Mouse (Mus musculus) bone marrow macrophage, adult 2 months (primary cell): ENCODE results near the gene Ttc7b. TPM values are rescaled to one million over a fixed set of nuclear protein-coding genes. Genes with fewer than 3 reads are reported as not detected.

Source experiments
- H3K27ac ChIP-seq: 2 replicates; pipeline ENCODE4 v1.5.1; 2012; ENCODE audit warnings: low read depth, low read length; ENCODE audit not compliant: insufficient read depth
- H3K4me1 ChIP-seq: 2 replicates; pipeline ENCODE4 v1.6.1; 2012; ENCODE audit warnings: low read length; ENCODE audit not compliant: control insufficient read depth, insufficient read depth
- H3K4me3 ChIP-seq: 2 replicates; pipeline ENCODE4 v1.5.1; 2012; ENCODE audit warnings: mild to moderate bottlenecking, low read length, moderate library complexity; ENCODE audit not compliant: insufficient read depth
- CTCF ChIP-seq: IDR thresholded peaks from 2 replicates; pipeline ENCODE4 v1.5.1; 2012; ENCODE audit warnings: low read depth, mild to moderate bottlenecking, low read length, moderate library complexity
- POLR2A ChIP-seq: IDR thresholded peaks from 2 replicates; pipeline ENCODE4 v1.6.1; 2012; ENCODE audit warnings: mild to moderate bottlenecking, low read depth, low read length, borderline replicate concordance
- polyA plus RNA-seq: library from polyadenylated mRNA; stranded (reverse); fragments of >200 nt; gene quantifications from 2 replicates; pipeline ENCODE4 v1.2.4, GENCODE M21; 2012; ENCODE audit not compliant: missing spikeins, insufficient read depth, insufficient read length

Ttc7b gene
- polyA plus RNA-seq, 1 experiment: 18.8 TPM

DNA sequence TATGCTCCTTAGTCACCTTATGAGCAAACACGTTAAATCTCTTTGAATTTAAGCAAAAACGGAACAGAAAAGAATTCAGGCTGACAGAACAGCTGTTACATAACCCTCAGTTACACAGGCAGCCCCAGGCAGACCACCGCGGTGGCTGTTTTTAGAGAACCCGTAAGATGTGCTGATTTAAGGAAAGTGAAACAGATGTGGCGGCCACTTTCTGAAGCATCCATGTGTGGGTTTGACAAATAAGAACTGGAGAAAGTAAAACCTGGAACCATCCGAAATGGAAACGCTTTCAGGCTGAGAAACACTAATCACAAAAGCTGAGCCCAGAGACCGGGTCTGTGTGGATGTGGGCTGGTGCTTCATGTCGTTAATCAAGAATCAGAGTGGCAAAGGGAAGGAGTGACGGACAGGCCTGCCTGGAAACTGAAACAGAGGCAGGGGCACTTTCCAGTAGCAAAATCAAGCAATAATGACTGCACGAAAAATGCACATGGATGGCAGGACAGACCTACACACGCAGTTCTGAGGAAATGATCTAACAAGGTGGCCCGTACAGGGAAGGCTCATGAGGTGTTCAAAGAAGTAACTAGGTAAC, 139.8 kb downstream of the Ttc7b start:
- TF ChIP-seq POLR2A (no peak), CTCF (no peak)
- Histone ChIP-seq H3K4me3 (no peak overlapping the region), H3K4me1 (peaks cover 3% of the 10 kb centered on the region), H3K27ac (no peak overlapping the region)

DNA sequence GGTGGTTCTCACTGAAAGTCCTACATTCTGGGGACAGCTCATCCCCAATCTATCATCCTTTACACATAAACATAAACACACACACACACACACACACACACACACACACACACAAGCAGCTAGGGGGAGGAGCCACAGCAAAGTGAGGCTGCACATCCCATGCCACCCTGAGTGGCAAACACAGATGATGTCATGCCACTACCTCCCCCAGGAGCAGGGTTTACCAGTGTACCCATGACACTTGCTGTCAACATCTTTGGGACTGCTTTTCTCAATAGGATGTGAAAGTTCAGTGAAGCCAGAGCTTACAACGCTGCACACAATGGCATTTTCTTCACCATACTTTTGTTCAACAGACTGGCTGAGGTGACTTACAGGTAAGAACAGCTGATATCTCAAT, 140.8 kb downstream of the Ttc7b start:
- no peak overlapping the region for H3K27ac ChIP-seq
- no peak overlapping the region for H3K4me3 ChIP-seq
- TF ChIP-seq CTCF (no peak), POLR2A (no peak)
- H3K4me1 ChIP-seq: peaks cover 3% of the 10 kb centered on the region

DNA sequence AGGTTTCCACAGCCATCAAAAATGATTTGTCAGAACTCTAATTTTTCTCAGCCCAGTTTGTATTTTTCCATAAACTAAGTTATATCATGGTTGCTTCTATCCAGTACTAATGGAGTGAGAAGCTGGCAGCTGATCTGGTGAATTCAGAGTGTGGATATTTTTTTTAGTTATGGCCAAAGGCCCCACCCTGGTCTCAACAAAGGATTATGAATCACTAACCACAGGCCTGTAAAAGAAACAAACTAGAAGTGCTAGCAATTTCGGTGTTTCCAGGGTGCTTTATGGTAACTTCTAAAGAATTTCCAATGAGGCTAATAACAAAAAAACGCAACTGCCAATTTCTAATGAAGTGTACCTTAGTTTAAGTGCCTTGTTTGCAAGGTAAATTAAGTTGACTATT, 142.4 kb downstream of the Ttc7b start:
- H3K4me3 ChIP-seq: no peak overlapping the region
- TF ChIP-seq CTCF (no peak), POLR2A (no peak)
- peaks cover 3% of the 10 kb centered on the region for H3K4me1 ChIP-seq
- no peak overlapping the region for H3K27ac ChIP-seq

DNA sequence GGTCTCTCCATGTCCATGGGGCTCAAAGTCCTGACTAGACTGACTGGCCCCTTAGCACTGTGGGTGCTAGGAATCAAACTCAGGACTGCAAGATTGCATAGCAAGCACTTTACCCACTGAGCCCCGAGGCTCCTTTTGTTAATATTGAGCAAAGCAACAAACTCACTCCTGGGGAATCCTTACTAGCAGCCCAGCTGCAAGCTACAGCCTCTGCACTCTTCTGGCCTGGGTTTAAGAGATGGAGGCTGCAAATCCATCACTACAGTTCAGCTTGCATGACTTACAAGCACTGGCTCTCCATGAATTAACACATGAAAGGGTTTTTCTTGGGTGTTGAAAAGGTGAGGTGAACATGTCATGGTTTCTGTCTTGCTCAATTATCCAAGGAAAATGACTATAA, 142.8 kb downstream of the Ttc7b start:
- no peak overlapping the region for H3K4me3 ChIP-seq
- TF ChIP-seq POLR2A (no peak), CTCF (no peak)
- H3K4me1 ChIP-seq: peaks cover 3% of the 10 kb centered on the region
- H3K27ac ChIP-seq: no peak overlapping the region

DNA sequence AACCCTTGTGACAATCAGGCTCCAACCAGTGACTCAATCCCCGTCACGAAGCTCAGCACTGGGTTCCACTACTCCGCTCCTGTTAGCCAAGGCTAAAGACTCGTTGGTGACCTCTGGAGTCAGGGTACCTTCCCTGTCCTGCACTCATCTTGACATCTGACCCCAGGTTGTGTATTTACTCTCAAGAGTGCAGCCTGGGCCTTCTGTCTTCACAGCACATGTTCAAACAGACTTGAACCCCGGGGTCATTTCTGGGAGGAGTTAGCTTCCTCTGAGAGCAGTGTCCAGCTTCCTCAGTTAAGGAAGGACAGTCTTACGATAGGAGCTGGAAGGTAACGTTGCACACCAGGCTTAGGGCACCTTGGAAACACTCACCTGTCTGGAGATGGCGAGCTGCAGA, 144.8 kb downstream of the Ttc7b start:
- H3K4me1 ChIP-seq: peaks cover 3% of the 10 kb centered on the region
- no peak overlapping the region for H3K4me3 ChIP-seq
- TF ChIP-seq POLR2A: no peak
- TF ChIP-seq CTCF: no peak
- no peak overlapping the region for H3K27ac ChIP-seq

DNA sequence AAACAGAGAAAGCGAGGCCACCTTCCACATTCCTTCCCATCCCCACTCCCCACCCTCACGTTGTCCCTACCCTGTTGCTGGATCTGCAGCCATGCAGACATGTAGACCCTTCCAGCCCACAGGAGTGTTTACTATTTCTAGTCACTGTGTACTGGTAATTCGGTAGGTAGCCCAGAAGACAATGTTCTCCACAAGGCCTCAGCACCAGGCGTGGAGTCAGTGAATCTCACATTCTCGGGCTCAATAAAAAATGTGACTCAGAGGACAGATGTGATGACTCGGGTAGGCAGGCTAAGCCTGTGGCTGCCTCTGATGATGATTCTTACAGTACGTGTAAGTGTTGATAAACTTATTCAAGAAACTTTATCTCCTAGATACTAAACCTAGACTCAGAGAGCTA, 147.8 kb downstream of the Ttc7b start:
- Histone ChIP-seq H3K4me3 (no peak overlapping the region), H3K4me1 (no peaks in the 10 kb centered on the region), H3K27ac (no peak overlapping the region)
- TF ChIP-seq POLR2A (no peak), CTCF (no peak)

DNA sequence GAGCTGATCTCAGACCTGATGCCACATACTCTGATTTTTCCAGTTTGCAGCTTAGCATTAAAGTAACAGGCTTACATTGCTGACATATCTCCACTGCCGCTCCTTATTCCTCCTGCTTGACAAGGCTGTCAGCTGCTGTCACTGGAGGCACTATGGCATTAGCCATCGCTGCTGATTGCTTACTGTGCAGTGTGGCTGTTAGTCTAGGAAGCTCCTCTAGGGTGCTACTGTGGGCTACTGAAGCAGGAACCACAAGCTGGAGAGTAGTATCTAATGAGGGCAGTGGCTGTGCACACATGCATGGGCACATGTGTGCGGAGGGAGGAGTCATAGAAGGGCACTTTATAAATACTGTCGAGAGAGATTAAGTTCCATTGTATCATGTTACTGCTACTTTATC, 148.6 kb downstream of the Ttc7b start:
- no peak overlapping the region for H3K4me3 ChIP-seq
- TF ChIP-seq POLR2A: no peak
- no peak for TF ChIP-seq CTCF

DNA sequence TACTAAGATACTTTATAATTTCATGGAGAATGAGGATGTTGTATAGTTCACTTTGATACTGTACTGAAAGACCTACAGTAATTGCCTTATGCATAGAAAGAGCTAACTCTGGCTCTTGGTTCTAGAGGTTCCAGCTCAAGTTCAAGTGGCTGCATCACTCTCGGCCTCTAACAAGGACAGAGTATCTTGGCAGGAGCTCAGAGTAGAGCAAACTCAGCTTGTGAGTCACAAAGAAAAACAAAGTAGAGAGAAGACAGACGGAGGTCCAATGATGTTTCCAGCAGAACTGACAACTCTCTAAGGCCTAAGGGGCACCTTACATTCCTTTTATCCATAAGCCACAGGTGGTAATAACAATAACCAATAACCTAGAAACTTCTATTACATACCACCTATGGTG, 150.8 kb downstream of the Ttc7b start:
- Histone ChIP-seq H3K4me1 (no peaks in the 10 kb centered on the region), H3K27ac (no peak overlapping the region), H3K4me3 (no peak overlapping the region)
- TF ChIP-seq CTCF: no peak
- TF ChIP-seq POLR2A: no peak

More for the DNA sequence above, 148.6 kb downstream of the Ttc7b start:
- no peaks in the 10 kb centered on the region for H3K4me1 ChIP-seq
- H3K27ac ChIP-seq: no peak overlapping the region

DNA sequence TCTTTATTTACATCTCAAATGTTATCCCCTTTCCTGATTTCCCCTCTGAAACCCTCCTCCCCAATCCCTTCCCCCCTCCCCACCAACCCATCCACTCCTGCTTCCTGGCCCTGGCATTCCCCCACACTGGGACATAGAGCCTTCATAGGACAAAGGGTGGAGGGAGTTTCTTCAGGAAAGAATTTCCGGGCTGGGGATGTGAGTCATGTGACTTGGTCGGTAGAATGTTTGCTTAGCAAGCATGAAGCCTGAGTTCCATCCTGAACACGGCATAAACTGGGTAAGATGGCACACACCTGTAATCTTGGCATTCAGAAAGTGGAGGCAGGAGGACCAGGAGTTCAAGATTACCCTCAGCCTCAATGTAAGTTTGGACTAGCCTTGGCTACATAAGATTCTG, 151.4 kb downstream of the Ttc7b start:
- H3K4me1 ChIP-seq: no peaks in the 10 kb centered on the region
- H3K4me3 ChIP-seq: no peak overlapping the region
- no peak for TF ChIP-seq POLR2A
- no peak for TF ChIP-seq CTCF
- no peak overlapping the region for H3K27ac ChIP-seq

DNA sequence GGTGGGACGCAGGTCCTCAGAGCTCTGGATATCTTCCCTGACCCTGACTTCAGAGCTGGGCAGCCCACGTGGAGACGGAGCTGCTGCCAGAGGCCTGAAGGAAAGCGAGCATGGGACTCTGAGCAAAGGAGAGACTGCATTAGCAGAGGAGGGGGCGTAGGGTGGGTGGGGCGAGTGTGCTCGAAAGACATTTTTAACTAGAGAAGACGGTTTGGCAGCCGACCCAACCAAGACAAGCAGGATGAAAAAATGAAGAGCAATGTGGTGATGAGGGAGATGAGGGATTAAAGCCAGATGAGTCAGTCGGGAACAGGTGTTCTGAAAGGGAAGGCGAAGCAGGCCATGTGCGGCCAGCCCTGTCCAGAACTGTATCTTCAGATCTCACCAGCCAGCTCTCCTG, 159.3 kb downstream of the Ttc7b start:
- TF ChIP-seq CTCF (no peak), POLR2A (no peak)
- Histone ChIP-seq H3K4me3 (no peak overlapping the region), H3K27ac (no peak overlapping the region), H3K4me1 (no peaks in the 10 kb centered on the region)

DNA sequence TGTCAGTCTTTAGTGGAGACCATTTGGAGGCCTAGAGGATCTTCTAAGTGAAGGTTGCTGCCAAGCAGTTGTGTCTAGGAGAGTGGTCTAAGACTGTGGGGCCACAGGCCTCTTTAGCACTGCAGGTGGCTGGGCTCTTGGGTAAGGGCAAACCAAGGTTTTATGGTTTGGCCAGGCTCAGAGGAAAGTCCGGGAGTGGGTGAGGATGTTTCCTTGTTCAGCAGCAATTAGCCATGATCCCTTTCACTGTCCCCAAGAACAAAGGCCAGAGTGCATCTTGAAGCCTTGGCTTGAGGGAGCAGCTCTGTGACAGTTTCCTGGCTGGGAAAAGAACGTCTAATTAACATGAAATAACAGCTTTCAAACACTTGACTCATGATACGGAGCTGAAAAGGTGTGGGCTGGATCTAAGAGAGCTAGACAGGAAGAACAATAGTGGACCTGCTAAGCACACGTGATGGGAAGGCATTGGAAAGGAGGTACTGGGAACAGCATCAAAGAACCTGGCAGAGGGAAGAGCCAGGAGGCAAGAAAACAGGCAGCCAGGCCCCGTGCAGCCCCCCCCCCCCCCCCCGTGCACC, 162.5 kb downstream of the Ttc7b start:
- H3K4me1 ChIP-seq: peaks cover 7% of the 10 kb centered on the region
- H3K27ac ChIP-seq: no peak overlapping the region
- no peak overlapping the region for H3K4me3 ChIP-seq
- no peak for TF ChIP-seq CTCF
- TF ChIP-seq POLR2A: no peak
